Comparison of ENCODE assay signal across 8 mouse cellular contexts in the genomic region with DNA sequence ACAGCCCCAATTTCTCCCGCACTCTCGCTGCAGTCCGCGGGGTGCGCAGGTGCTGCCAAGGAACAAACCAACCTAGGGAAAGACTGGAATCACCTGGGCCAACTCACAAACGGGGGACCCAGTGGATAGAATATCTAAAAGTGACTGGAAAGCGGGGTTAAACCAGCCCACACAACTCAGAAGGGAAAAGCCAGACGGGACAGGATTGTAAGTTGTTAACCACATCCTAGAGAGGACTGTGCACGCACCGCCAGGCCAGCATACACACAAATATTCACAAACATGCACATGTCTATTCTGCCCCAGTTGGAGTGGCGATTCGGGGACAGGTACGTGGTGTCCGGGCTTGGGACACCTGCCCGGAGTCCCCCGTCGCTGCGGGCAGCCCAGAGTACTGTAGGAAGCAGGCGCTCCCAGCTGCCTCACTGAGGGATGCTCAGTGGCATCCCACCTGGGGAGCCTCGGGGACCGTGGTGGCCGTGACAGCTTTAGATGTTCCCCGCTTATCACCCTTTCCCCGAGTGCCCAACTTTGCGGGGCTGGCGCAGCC. TPM values are rescaled to one million over a fixed set of nuclear protein-coding genes. Genes with fewer than 3 reads are reported as not detected.
DNase-seq lines count a peak whose midpoint lies in the region; ATAC-seq and TF ChIP-seq lines count a peak whose summit lies in the region.

No protein-coding gene starts in this region.

- H3K9ac ChIP-seq in lung, embryonic 15.5 days = peak overlapping the region; percentile 62
- peak overlapping the region; percentile 67 for H3K9ac ChIP-seq in kidney, postnatal 0 days (ENCODE audit: low read depth, low read length)

- H3K4me3 ChIP-seq in lung, embryonic 15.5 days = peak overlapping the region; percentile 70
- peak overlapping the region; percentile 88 for H3K4me3 ChIP-seq in embryonic fibroblast, embryonic 13.5 days (ENCODE audit: insufficient read depth, low read length)
- H3K4me3 ChIP-seq in kidney, postnatal 0 days (replicated peaks; ENCODE audit: low read depth, low read length) = peak overlapping the region; percentile 77

- ATAC-seq in lung, embryonic 15.5 days (ENCODE audit: borderline replicate concordance, extremely low read depth, low FRiP score, low TSS enrichment) = peak; percentile 6
- peak; percentile 10; the same call in 1 of the 2 replicates for ATAC-seq in kidney, postnatal 0 days (replicated peaks; ENCODE audit: low FRiP score, low read depth)

- H3K9me3 ChIP-seq in lung, embryonic 15.5 days = no peaks in the 10 kb centered on the region
- H3K9me3 ChIP-seq in kidney, postnatal 0 days (replicated peaks; ENCODE audit: low read length) = no peaks in the 10 kb centered on the region

- H3K27me3 ChIP-seq in lung, embryonic 15.5 days = peaks cover 9% of the 10 kb centered on the region; the same call in 1 of the 2 replicates
- no peaks in the 10 kb centered on the region for H3K27me3 ChIP-seq in kidney, postnatal 0 days (ENCODE audit: insufficient read depth, low read length)

- WGBS in lung, embryonic 15.5 days = 2% methylated on average over 26 of the region's 26 CpGs
- 2% methylated on average over 26 of the region's 26 CpGs for WGBS in kidney, postnatal 0 days

- H3K27ac ChIP-seq in lung, embryonic 15.5 days = no peak overlapping the region
- no peak overlapping the region for H3K27ac ChIP-seq in embryonic fibroblast, embryonic 13.5 days (ENCODE audit: insufficient read depth, low read length)
- H3K27ac ChIP-seq in kidney, postnatal 0 days = no peak overlapping the region

- H3K4me2 ChIP-seq in lung, embryonic 15.5 days = peak overlapping the region; percentile 92
- peak overlapping the region; percentile 82 for H3K4me2 ChIP-seq in kidney, postnatal 0 days (ENCODE audit: low read length)

- no peaks in the 10 kb centered on the region for H3K36me3 ChIP-seq in lung, embryonic 15.5 days
- no peaks in the 10 kb centered on the region for H3K36me3 ChIP-seq in kidney, postnatal 0 days (ENCODE audit: insufficient read depth, low read length)

- TF ChIP-seq CTCF in embryonic fibroblast, embryonic 13.5 days (IDR thresholded peaks at IDR 0.05; ENCODE audit: borderline replicate concordance, insufficient read depth, low read length) = no peak
- TF ChIP-seq CTCF in kidney, postnatal 0 days (IDR thresholded peaks at IDR 0.05; ENCODE audit: low read depth) = no peak

- no peak for DNase-seq in lung, postnatal 25 days (ENCODE audit: low spot score)
- peak; percentile 16 for DNase-seq in brain, adult 2 months (ENCODE audit: low read depth, low spot score)
- no peak for DNase-seq in kidney, postnatal 0 days (ENCODE audit: low spot score)
- peak; percentile 59 for DNase-seq in neural tube, embryonic 10.5 days (ENCODE audit: extremely low spot score, low spot score)
- no peak for DNase-seq in Muller cell, postnatal 12 days (ENCODE audit: inconsistent ontology term)
- no peak for DNase-seq in layer of hippocampus, postnatal 14 days (ENCODE audit: low spot score in 2 of 2)

- peaks cover 10% of the 10 kb centered on the region; the same call in 1 of the 2 replicates for H3K4me1 ChIP-seq in lung, embryonic 15.5 days
- H3K4me1 ChIP-seq in embryonic fibroblast, embryonic 13.5 days (ENCODE audit: control insufficient read depth, insufficient read depth, low read length) = peaks cover 3% of the 10 kb centered on the region; the same call in 1 of the 2 replicates
- no peaks in the 10 kb centered on the region; the same call in 1 of the 2 replicates for H3K4me1 ChIP-seq in kidney, postnatal 0 days (replicated peaks; ENCODE audit: insufficient read depth, low read length)

- TF ChIP-seq POLR2A in embryonic fibroblast, embryonic 13.5 days (IDR thresholded peaks at IDR 0.05; ENCODE audit: low read depth, low read length) = no peak

RNA-seq across cellular contexts. Expression of a gene that starts 1.0 kb away (rescaled TPM):
- 5.8 and 6.8 TPM in 2 replicates for polyA plus RNA-seq in lung, embryonic 15.5 days (2015; fragmentation: Nextera tagmentation; extraction: Ambion mirVana)
- polyA plus RNA-seq in embryonic fibroblast, embryonic 13.5 days (2011; ENCODE audit: insufficient read length, low read depth, missing spikeins) = 11.1 and 11.7 TPM in 2 replicates
- polyA plus RNA-seq in kidney, postnatal 0 days (2015; fragmentation: Nextera tagmentation; extraction: Ambion mirVana) = 4.4 and 4.5 TPM in 2 replicates
- total RNA-seq in layer of hippocampus, postnatal 14 days (2021) = 10 to 100 TPM; 69.9 to 72.9 TPM

Comparison
In these comparisons a context has a peak if more than half of its experiments do, and no peak if none do; other contexts are left out.
1. DNase-seq: peak in brain, adult 2 months (single experiment) and neural tube, embryonic 10.5 days (single experiment); none in lung, postnatal 25 days (single experiment), kidney, postnatal 0 days (single experiment), Muller cell, postnatal 12 days (single experiment) and layer of hippocampus, postnatal 14 days (0 of 2).
2. Peak in every context shown above with its lines, with median percentiles within 50 percentile points of each other: H3K4me3 ChIP-seq.